Mouse (Mus musculus) frontal cortex, postnatal 25 days (tissue): ENCODE measurements around the gene Sgip1.

Experiments used
- DNase-seq, 2 experiments: peaks; one replicate each; pipeline ENCODE4 v3.0.0; 2022; ENCODE audit warnings: low spot score in 2 of 2

Gene Sgip1

GRCm38 (mm10) chr4:102895866-102896265 is 154.8 kb downstream of the Sgip1 start:
- no peak for DNase-seq

GRCm38 (mm10) chr4:102898987-102899386 is 157.9 kb downstream of the Sgip1 start:
- DNase-seq = no peak

GRCm38 (mm10) chr4:102899683-102900082 is 158.6 kb downstream of the Sgip1 start:
- no peak for DNase-seq

- no peak for DNase-seq
Observed at GRCm38 (mm10) chr4:102900166-102900565, 159.1 kb downstream of the Sgip1 start.

- no peak for DNase-seq
Observed at GRCm38 (mm10) chr4:102907843-102908427, 166.8 kb downstream of the Sgip1 start.

GRCm38 (mm10) chr4:102910191-102910590 is 169.1 kb downstream of the Sgip1 start:
- no peak for DNase-seq

GRCm38 (mm10) chr4:102913176-102913575 is 172.1 kb downstream of the Sgip1 start:
- DNase-seq = no peak

GRCm38 (mm10) chr4:102913700-102914327 is 172.7 kb downstream of the Sgip1 start:
- no peak for DNase-seq

GRCm38 (mm10) chr4:102918191-102918590 is 177.1 kb downstream of the Sgip1 start:
- DNase-seq = no peak

GRCm38 (mm10) chr4:102929491-102929890 is 188.4 kb downstream of the Sgip1 start:
- no peak for DNase-seq

GRCm38 (mm10) chr4:102930679-102931078 is 189.6 kb downstream of the Sgip1 start:
- DNase-seq = no peak

GRCm38 (mm10) chr4:102940266-102940665 is 199.2 kb downstream of the Sgip1 start:
- no peak for DNase-seq

GRCm38 (mm10) chr4:102940738-102941137 is 199.6 kb downstream of the Sgip1 start:
- no peak for DNase-seq

- DNase-seq = no peak
Observed at GRCm38 (mm10) chr4:102944325-102944724, 203.2 kb downstream of the Sgip1 start.

- DNase-seq = no peak
Observed at GRCm38 (mm10) chr4:102952476-102952875, 211.4 kb downstream of the Sgip1 start.

- DNase-seq = no peak
Observed at GRCm38 (mm10) chr4:102955294-102955956, 214.3 kb downstream of the Sgip1 start.

- no peak for DNase-seq
Observed at GRCm38 (mm10) chr4:102959409-102959808, 218.3 kb downstream of the Sgip1 start.

GRCm38 (mm10) chr4:102964174-102964573 is 223.1 kb downstream of the Sgip1 start:
- DNase-seq = no peak

GRCm38 (mm10) chr4:102967811-102968210 is 226.7 kb downstream of the Sgip1 start:
- no peak for DNase-seq

GRCm38 (mm10) chr4:102969599-102969998 is 228.5 kb downstream of the Sgip1 start:
- DNase-seq = no peak

GRCm38 (mm10) chr4:102971159-102971558 is 230.1 kb downstream of the Sgip1 start:
- no peak for DNase-seq

- no peak for DNase-seq
Observed at GRCm38 (mm10) chr4:102972071-102972470, 231.0 kb downstream of the Sgip1 start.

GRCm38 (mm10) chr4:102974172-102974571 is 233.1 kb downstream of the Sgip1 start:
- DNase-seq = no peak
